Mouse (Mus musculus): Measurements from ENCODE around the gene Phf7. TPM values are rescaled to one million over a fixed set of nuclear protein-coding genes. Genes with fewer than 3 reads are reported as not detected.

Phf7 gene
- polyA plus RNA-seq, 2 experiments = 3.1 to 6.0 TPM

DNA sequence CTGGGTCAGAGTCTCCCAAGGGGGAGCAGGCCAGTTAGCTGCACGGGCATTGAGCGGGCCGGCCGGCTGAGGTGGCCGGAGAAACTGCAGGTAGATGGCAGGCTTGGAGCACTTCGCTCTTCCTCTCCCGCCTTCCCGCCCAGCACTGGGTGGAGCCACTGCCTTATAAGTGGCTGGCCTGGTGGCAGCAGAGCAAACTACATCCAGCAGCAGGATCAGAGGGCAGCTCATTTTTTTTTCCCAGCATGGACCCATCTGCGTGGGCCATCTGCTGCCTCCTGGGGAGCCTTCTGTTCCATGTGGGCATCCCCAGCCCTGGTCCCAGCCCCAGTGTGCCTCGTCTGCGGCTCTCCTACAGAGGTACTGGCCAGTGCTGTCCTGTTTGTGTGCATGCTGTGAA, 33.5 kb downstream of the Phf7 start, which contains the start of gene Sema3g:
Sema3g (plus strand) TSS at position 195 of the 400 bp plus-strand sequence.
- Histone ChIP-seq H3K4me2 (ENCODE audit: low read depth) (no peak within 1 kb of the TSS), H3K4me3 (ENCODE audit: insufficient read depth in 1 of 2, low read depth in 2 of 2, low read length in 2 of 2) (no peak within 1 kb of the TSS), H3K9ac (replicated peaks) (no peak within 1 kb of the TSS), H3K9me3 (ENCODE audit: control insufficient read depth, low read length) (no peaks in the 10 kb centered on the region), H3K27me3 (ENCODE audit: control insufficient read depth, insufficient read depth, low read length) (no peaks in the 10 kb centered on the region), H3K27ac (no peak within 1 kb of the TSS), H3K4me1 (replicated peaks; ENCODE audit: control insufficient read depth in 2 of 2, insufficient read depth in 2 of 2, low read length in 1 of 2) (peaks cover 0 to 5% of the 10 kb centered on the region in 2 experiments; a peak in 1 of 4 replicates), H3K36me3 (replicated peaks; ENCODE audit: control insufficient read depth, insufficient read depth, low read depth) (no peaks in the 10 kb centered on the region)
- no peak for TF ChIP-seq EP300 (IDR thresholded peaks at IDR 0.05; ENCODE audit: low read depth)
- TF ChIP-seq CTCF (IDR thresholded peaks at IDR 0.05; ENCODE audit: low read depth) = peak; percentile 80
- no peak for DNase-seq (ENCODE audit: low read depth in 3 of 3, low spot score in 3 of 3)
- WGBS (ENCODE audit: insufficient replicate concordance) = 8% methylated on average over 10 of the region's 11 CpGs
- 0 out of 2 replicates have a peak, but pooled peaks have one; percentile 17 for ATAC-seq (ENCODE audit: insufficient read depth)

DNA sequence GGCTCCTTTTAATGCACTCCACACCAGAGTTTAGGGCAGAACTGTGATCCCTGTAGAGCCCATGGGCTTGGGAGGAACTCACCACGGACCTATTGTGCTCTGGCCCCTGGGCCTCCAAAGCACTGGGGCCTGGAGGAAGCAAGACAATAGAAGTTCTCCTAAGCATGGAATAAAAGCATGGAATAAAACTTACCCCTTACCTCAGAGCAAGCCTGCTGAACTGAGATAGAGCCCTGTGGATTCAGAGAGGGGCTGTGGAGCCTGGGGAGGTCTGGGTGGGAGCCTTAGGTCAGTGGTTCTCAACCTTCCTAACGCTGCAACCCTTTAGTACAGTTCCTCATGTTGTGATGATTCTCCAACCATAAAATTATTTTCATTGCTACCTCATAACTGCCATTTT, 34.3 kb downstream of the Phf7 start, which contains the start of gene Nisch:
Nisch (minus strand) TSS at position 101 of the 400 bp plus-strand sequence.
- H3K36me3 ChIP-seq (replicated peaks; ENCODE audit: control insufficient read depth, insufficient read depth, low read depth) = no peaks in the 10 kb centered on the region
- peaks cover 0 to 5% of the 10 kb centered on the region in 2 experiments; a peak in 2 of 4 replicates for H3K4me1 ChIP-seq (replicated peaks; ENCODE audit: control insufficient read depth in 2 of 2, insufficient read depth in 2 of 2, low read length in 1 of 2)
- H3K4me2 ChIP-seq (ENCODE audit: low read depth) = no peak within 1 kb of the TSS
- H3K27ac ChIP-seq = no peak within 1 kb of the TSS
- H3K9me3 ChIP-seq (ENCODE audit: control insufficient read depth, low read length) = no peaks in the 10 kb centered on the region
- no peak for DNase-seq (ENCODE audit: low read depth in 3 of 3, low spot score in 3 of 3)
- ATAC-seq (ENCODE audit: insufficient read depth) = no peak
- no peak within 1 kb of the TSS for H3K4me3 ChIP-seq (ENCODE audit: insufficient read depth in 1 of 2, low read depth in 2 of 2, low read length in 2 of 2)
- H3K9ac ChIP-seq (replicated peaks) = no peak within 1 kb of the TSS
- H3K27me3 ChIP-seq (ENCODE audit: control insufficient read depth, insufficient read depth, low read length) = no peaks in the 10 kb centered on the region
- TF ChIP-seq EP300 (IDR thresholded peaks at IDR 0.05; ENCODE audit: low read depth) (no peak), CTCF (IDR thresholded peaks at IDR 0.05; ENCODE audit: low read depth) (no peak)
- WGBS (ENCODE audit: insufficient replicate concordance) = 47% methylated on average over 2 of the region's 2 CpGs

DNA sequence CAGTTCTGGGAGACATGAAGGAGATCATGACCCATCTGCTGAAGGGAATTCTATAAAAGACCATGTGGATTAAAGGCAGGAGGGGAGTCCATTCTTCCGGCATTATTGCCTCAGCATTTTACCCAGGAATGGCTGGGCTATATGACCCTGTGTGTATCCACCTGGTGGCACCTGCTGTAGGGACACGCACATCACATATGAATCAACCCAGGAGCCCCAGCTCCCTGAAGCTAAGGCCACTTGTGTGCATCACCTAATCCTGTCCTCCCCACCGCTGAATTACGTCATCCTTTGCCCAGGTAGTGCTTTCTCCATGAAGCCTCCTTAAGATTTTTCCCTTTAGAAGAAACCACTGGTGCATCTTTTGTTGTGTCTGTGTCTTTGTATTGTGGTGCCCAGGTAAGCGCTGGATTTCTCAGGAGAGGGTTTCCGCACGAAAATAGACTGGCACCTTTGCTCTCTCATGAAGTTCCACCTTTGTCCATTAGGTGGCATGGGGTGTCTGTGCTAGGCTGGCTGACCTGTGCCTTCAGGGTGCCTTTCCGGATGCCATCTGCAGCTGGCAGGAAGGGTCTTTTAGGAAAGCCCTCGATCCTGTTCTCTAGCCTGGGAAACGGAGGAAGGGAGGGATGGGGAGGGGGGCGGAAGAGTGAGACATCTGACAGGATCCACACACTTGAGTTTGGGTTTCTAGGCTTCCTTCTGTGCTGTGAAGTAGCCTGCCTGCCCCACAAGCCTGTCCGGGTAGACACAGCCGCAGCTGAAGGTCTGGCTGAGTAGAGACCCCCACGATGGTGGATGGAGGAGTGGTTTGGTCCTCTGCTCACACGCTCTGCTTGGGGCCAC, 35.7 kb downstream of the Phf7 start:
- Histone ChIP-seq H3K36me3 (replicated peaks; ENCODE audit: control insufficient read depth, insufficient read depth, low read depth) (no peaks in the 10 kb centered on the region), H3K9ac (replicated peaks) (no peak overlapping the region), H3K4me3 (ENCODE audit: insufficient read depth in 1 of 2, low read depth in 2 of 2, low read length in 2 of 2) (no peak overlapping the region), H3K4me1 (replicated peaks; ENCODE audit: control insufficient read depth in 2 of 2, insufficient read depth in 2 of 2, low read length in 1 of 2) (peaks cover 0 to 8% of the 10 kb centered on the region in 2 experiments; a peak in 2 of 4 replicates), H3K4me2 (ENCODE audit: low read depth) (no peak overlapping the region), H3K9me3 (ENCODE audit: control insufficient read depth, low read length) (no peaks in the 10 kb centered on the region), H3K27ac (no peak overlapping the region), H3K27me3 (ENCODE audit: control insufficient read depth, insufficient read depth, low read length) (no peaks in the 10 kb centered on the region)
- ATAC-seq (ENCODE audit: insufficient read depth) = no peak
- DNase-seq (ENCODE audit: low read depth in 3 of 3, low spot score in 3 of 3) = no peak
- WGBS (ENCODE audit: insufficient replicate concordance) = 26% methylated on average over 15 of the region's 15 CpGs
- TF ChIP-seq CTCF (IDR thresholded peaks at IDR 0.05; ENCODE audit: low read depth) (peak; percentile 95), EP300 (IDR thresholded peaks at IDR 0.05; ENCODE audit: low read depth) (no peak)

DNA sequence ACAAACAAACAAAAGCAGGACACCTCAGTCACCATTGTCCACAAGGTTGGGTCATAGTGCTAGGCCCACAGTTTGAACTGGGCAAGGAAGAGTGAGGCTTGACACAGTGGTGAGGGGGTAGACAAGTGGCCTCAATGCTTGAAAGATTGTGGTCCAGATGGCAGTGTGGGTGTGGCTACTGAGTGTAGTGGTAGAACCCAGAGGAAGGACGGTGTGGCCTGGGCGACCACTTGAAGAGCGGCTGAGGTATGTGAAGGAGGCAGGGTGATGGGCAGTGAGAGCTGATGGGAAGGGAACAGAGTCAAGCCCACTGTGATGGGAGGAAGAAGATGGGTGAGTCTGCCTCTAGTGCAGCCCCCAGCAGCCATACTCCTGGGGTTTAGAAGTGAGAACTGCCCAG, 36.4 kb downstream of the Phf7 start:
- no peaks in the 10 kb centered on the region for H3K36me3 ChIP-seq (replicated peaks; ENCODE audit: control insufficient read depth, insufficient read depth, low read depth)
- no peaks in the 10 kb centered on the region for H3K9me3 ChIP-seq (ENCODE audit: control insufficient read depth, low read length)
- DNase-seq (ENCODE audit: low read depth in 3 of 3, low spot score in 3 of 3) = no peak
- no peak overlapping the region for H3K4me2 ChIP-seq (ENCODE audit: low read depth)
- no peak overlapping the region for H3K27ac ChIP-seq
- no peak overlapping the region for H3K4me3 ChIP-seq (ENCODE audit: insufficient read depth in 1 of 2, low read depth in 2 of 2, low read length in 2 of 2)
- H3K4me1 ChIP-seq (replicated peaks; ENCODE audit: control insufficient read depth in 2 of 2, insufficient read depth in 2 of 2, low read length in 1 of 2) = peaks cover 0 to 8% of the 10 kb centered on the region in 2 experiments; a peak in 2 of 4 replicates
- H3K27me3 ChIP-seq (ENCODE audit: control insufficient read depth, insufficient read depth, low read length) = no peaks in the 10 kb centered on the region
- TF ChIP-seq EP300 (IDR thresholded peaks at IDR 0.05; ENCODE audit: low read depth) (no peak), CTCF (IDR thresholded peaks at IDR 0.05; ENCODE audit: low read depth) (no peak)
- no peak overlapping the region for H3K9ac ChIP-seq (replicated peaks)
- 44% methylated on average over 3 of the region's 3 CpGs for WGBS (ENCODE audit: insufficient replicate concordance)
- ATAC-seq (ENCODE audit: insufficient read depth) = no peak

DNA sequence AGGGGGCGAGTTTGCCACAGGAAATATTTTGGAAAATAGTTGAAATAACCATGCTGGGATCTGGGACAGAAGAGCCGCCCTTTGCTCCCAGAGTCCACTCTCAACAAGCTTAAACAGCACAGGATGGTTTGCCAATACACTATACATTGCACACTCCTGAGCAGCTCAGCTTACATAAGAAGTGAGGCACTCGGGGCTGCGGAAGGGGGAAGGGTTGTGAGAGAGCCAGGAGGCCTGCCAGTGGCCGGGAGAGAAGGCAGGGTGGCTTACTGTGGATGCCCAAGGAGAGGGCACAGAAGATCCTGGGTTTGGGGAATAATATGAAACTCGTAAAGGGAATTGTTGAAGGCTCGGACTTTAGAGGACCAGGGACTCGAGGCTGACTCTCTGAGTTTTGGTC, 37.2 kb downstream of the Phf7 start:
- ATAC-seq (ENCODE audit: insufficient read depth) = no peak
- Histone ChIP-seq H3K36me3 (replicated peaks; ENCODE audit: control insufficient read depth, insufficient read depth, low read depth) (no peaks in the 10 kb centered on the region), H3K4me2 (ENCODE audit: low read depth) (no peak overlapping the region), H3K4me1 (replicated peaks; ENCODE audit: control insufficient read depth in 2 of 2, insufficient read depth in 2 of 2, low read length in 1 of 2) (peaks cover 0 to 8% of the 10 kb centered on the region in 2 experiments; a peak in 2 of 4 replicates), H3K9me3 (ENCODE audit: control insufficient read depth, low read length) (no peaks in the 10 kb centered on the region), H3K9ac (replicated peaks) (no peak overlapping the region), H3K27me3 (ENCODE audit: control insufficient read depth, insufficient read depth, low read length) (no peaks in the 10 kb centered on the region), H3K4me3 (ENCODE audit: insufficient read depth in 1 of 2, low read depth in 2 of 2, low read length in 2 of 2) (no peak overlapping the region), H3K27ac (no peak overlapping the region)
- WGBS (ENCODE audit: insufficient replicate concordance) = 46% methylated on average over 8 of the region's 8 CpGs
- TF ChIP-seq EP300 (IDR thresholded peaks at IDR 0.05; ENCODE audit: low read depth) = no peak
- DNase-seq (ENCODE audit: low read depth in 3 of 3, low spot score in 3 of 3) = no peak

Data from liver, embryonic 14.5 days (tissue).